Mouse (Mus musculus) limb, embryonic 13.5 days (tissue): ENCODE results near the gene Usp46. TPM values are rescaled to one million over a fixed set of nuclear protein-coding genes. Genes with fewer than 3 reads are reported as not detected.
"Not testable (repeated sequence)": the region's sequence is repeated elsewhere in the genome, so short reads cannot be mapped to it uniquely, and the experiment has no call there.

ENCODE experiments used
- ATAC-seq: fragments of 200-750 bp; cut with Nextera tagmentation; 2 replicates; pipeline ENCODE4 v1.8.0; 2017; ENCODE audit warnings: low read depth, moderate number of reproducible peaks, moderate TSS enrichment; ENCODE audit not compliant: low FRiP score
- H3K27ac ChIP-seq: fragments of 300-500 bp; sonication (generic); 2 replicates; pipeline ENCODE4 v1.5.1; 2015; ENCODE audit warnings: inconsistent platforms, mild to moderate bottlenecking, moderate library complexity
- H3K27me3 ChIP-seq: fragments of 300-500 bp; sonication (generic); 2 replicates; pipeline ENCODE4 v1.6.1; 2015; ENCODE audit warnings: mild to moderate bottlenecking, inconsistent platforms
- H3K36me3 ChIP-seq: fragments of 300-500 bp; sonication (generic); 2 replicates; pipeline ENCODE4 v1.6.1; 2015; ENCODE audit warnings: inconsistent platforms, mild to moderate bottlenecking, moderate library complexity
- H3K4me1 ChIP-seq: fragments of 300-500 bp; sonication (generic); 2 replicates; pipeline ENCODE4 v1.6.1; 2015; ENCODE audit warnings: inconsistent platforms
- H3K4me2 ChIP-seq: fragments of 300-500 bp; sonication (generic); replicated peaks from 2 replicates; pipeline ENCODE4 v1.6.1; 2015; ENCODE audit warnings: inconsistent platforms, mild to moderate bottlenecking, moderate library complexity
- H3K4me3 ChIP-seq: fragments of 300-500 bp; sonication (generic); 2 replicates; pipeline ENCODE4 v1.5.1; 2015; ENCODE audit warnings: moderate library complexity, mild to moderate bottlenecking, inconsistent platforms
- H3K9ac ChIP-seq: fragments of 300-500 bp; sonication (generic); 2 replicates; pipeline ENCODE4 v1.6.1; 2015; ENCODE audit warnings: mild to moderate bottlenecking, inconsistent platforms
- H3K9me3 ChIP-seq: fragments of 300-500 bp; sonication (generic); 2 replicates; pipeline ENCODE4 v1.6.1; 2016; ENCODE audit warnings: inconsistent platforms
- WGBS: fragments of 180-500 bp; shearing (Covaris S2); methylation state at CpG from one replicate; pipeline ENCODE4 v1.1.7; 2015; 5-methylcytosine and 5-hydroxymethylcytosine counted together
- polyA plus RNA-seq: library from polyadenylated mRNA; unstranded; fragments of >200 nt; fragmentation: Nextera tagmentation; extraction: Ambion mirVana; gene quantifications from 2 replicates; pipeline ENCODE4 v1.2.1, GENCODE M21; 2015

Usp46 gene
- polyA plus RNA-seq, 1 experiment from 2014 or later: 37.5 TPM

DNA sequence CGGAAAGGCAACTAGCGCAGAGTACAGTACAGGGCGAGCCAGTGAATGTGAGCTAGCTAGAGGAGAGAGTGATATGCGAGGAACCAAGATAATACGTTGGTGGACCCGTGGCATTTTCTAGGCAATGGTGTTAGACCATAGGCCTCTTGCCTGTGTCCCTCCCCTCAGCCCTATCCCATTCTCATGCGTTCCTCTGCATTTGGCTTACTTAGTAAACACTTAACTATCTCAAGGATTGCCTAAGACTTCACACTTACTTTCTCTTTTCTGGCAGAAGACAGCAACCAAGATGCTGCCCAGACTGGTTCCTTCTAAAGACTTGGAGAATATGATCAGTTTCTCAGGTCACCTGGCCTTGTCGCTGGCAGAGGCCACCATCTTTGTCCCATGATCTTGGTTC lies 98.9 kb downstream of the Usp46 start:
- H3K4me3 ChIP-seq: no peak overlapping the region
- no peak for ATAC-seq
- WGBS: 89% methylated on average over 8 of the region's 8 CpGs
- H3K36me3 ChIP-seq: no peaks in the 10 kb centered on the region
- no peak overlapping the region for H3K9ac ChIP-seq
- H3K9me3 ChIP-seq: no peaks in the 10 kb centered on the region
- no peaks in the 10 kb centered on the region for H3K27me3 ChIP-seq
- H3K27ac ChIP-seq: no peak overlapping the region
- H3K4me2 ChIP-seq: no peak overlapping the region
- peaks cover 17% of the 10 kb centered on the region for H3K4me1 ChIP-seq

DNA sequence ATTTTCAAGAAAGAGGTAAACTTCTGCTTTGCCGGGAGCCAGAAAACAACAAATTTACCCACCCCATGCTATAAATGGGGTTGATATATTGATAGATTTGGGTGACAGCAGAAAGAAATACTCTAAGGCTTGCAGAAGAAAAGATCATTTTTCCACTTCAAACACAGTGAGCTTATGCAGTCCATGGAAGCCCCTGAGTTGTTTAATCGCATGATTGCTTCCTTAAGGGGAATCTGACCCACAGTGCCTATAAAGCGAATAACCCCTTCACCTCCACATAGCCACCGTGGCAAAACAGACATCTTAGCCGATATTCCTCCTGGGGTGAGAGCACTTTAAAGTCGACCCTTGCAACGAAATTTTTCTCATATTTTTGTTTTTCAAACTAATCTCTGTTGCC lies 108.5 kb downstream of the Usp46 start:
- Histone ChIP-seq H3K27ac (no peak overlapping the region), H3K4me3 (no peak overlapping the region), H3K4me1 (peaks cover 11% of the 10 kb centered on the region), H3K36me3 (no peaks in the 10 kb centered on the region), H3K27me3 (no peaks in the 10 kb centered on the region), H3K9ac (no peak overlapping the region), H3K9me3 (no peaks in the 10 kb centered on the region), H3K4me2 (no peak overlapping the region)
- WGBS: 50% methylated on average over 7 of the region's 7 CpGs
- no peak for ATAC-seq

GRCm38 (mm10) chr5:73958614-73959013 lies 109.6 kb downstream of the Usp46 start:
- 95% methylated on average over 5 of the region's 5 CpGs for WGBS

GRCm38 (mm10) chr5:73958096-73958495 lies 110.1 kb downstream of the Usp46 start:
- H3K9me3 ChIP-seq: no peaks in the 10 kb centered on the region
- no peak overlapping the region for H3K4me2 ChIP-seq
- no peaks in the 10 kb centered on the region for H3K27me3 ChIP-seq
- no peaks in the 10 kb centered on the region for H3K36me3 ChIP-seq
- H3K4me3 ChIP-seq: no peak overlapping the region
- H3K4me1 ChIP-seq: peaks cover 11% of the 10 kb centered on the region
- H3K9ac ChIP-seq: no peak overlapping the region
- no peak overlapping the region for H3K27ac ChIP-seq
- ATAC-seq: no peak
- WGBS: 87% methylated on average over 5 of the region's 5 CpGs

More at GRCm38 (mm10) chr5:73958614-73959013, 109.6 kb downstream of the Usp46 start:
- not testable (repeated sequence) for H3K27ac ChIP-seq, H3K4me2 ChIP-seq, H3K36me3 ChIP-seq, H3K4me3 ChIP-seq, H3K9me3 ChIP-seq, ATAC-seq, H3K9ac ChIP-seq, H3K27me3 ChIP-seq
- H3K4me1 ChIP-seq: peaks cover 11% of the 10 kb centered on the region

GRCm38 (mm10) chr5:73955691-73956090 lies 112.5 kb downstream of the Usp46 start:
- H3K4me3 ChIP-seq: no peak overlapping the region
- H3K27me3 ChIP-seq: no peaks in the 10 kb centered on the region
- no peak overlapping the region for H3K27ac ChIP-seq
- 84% methylated on average over 3 of the region's 3 CpGs for WGBS
- H3K4me2 ChIP-seq: no peak overlapping the region
- no peak for ATAC-seq
- H3K36me3 ChIP-seq: no peaks in the 10 kb centered on the region
- peaks cover 23% of the 10 kb centered on the region for H3K4me1 ChIP-seq
- H3K9ac ChIP-seq: no peak overlapping the region
- no peaks in the 10 kb centered on the region for H3K9me3 ChIP-seq

DNA sequence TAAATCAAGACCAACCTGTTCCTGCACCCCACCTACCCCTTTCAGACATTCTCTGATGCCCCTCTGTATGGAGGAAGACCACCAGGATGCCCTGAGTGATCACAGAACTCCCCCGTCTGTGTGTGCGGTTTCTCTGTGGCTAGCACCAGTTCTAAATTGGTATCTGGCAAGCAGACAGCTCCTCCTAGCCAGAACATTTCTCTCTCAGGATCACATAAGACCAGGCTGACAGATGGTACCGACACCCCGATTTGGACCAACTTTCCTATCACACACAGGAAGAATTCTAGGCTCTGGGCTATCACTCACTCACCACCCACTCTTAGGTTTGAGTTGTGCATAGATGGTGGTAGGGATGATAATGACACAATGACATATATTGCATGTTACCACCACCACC lies 113.2 kb downstream of the Usp46 start:
- ATAC-seq: no peak
- Histone ChIP-seq H3K4me2 (no peak overlapping the region), H3K9me3 (no peaks in the 10 kb centered on the region), H3K27me3 (no peaks in the 10 kb centered on the region), H3K9ac (no peak overlapping the region), H3K36me3 (no peaks in the 10 kb centered on the region), H3K27ac (no peak overlapping the region), H3K4me3 (no peak overlapping the region), H3K4me1 (peaks cover 19% of the 10 kb centered on the region)
- WGBS: 92% methylated on average over 4 of the region's 4 CpGs

DNA sequence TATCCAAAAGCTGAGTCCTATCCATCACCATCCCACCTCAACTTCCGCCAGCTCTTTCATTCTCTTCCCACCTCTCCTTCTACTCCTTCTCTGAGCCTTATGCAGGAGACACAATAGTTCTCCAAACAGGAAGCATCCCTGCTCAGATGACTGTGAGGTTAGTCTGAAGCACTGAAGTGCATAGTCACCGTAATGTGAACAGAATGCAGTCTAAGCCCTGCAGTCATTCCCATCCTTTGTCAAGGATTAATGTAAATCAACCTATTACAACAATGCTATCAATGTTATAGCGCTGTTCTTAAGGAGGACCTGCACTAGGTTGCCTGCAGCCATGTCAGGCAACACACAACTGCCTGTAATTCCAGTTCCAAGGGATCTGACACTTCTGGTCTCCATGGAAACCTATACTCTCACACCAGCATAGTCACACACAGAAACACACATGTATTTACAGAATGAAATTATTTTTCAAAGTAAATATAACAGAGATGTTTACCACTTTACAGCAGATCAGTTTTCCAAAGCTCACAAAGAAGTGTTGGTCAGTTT lies 115.1 kb downstream of the Usp46 start:
- Histone ChIP-seq H3K4me2 (no peak overlapping the region), H3K4me3 (no peak overlapping the region)
- ATAC-seq: no peak

GRCm38 (mm10) chr5:73951649-73952000 lies 116.6 kb downstream of the Usp46 start:
- Histone ChIP-seq H3K27me3 (no peaks in the 10 kb centered on the region), H3K9ac (no peak overlapping the region), H3K36me3 (no peaks in the 10 kb centered on the region), H3K9me3 (no peaks in the 10 kb centered on the region), H3K4me1 (peaks cover 13% of the 10 kb centered on the region), H3K4me3 (no peak overlapping the region), H3K4me2 (no peak overlapping the region), H3K27ac (no peak overlapping the region; the same call in 1 of the 2 replicates)
- WGBS: 84% methylated on average over 1 of the region's 1 CpGs
- no peak for ATAC-seq

More for the DNA sequence above, 115.1 kb downstream of the Usp46 start:
- Histone ChIP-seq H3K27me3 (no peaks in the 10 kb centered on the region), H3K9me3 (no peaks in the 10 kb centered on the region), H3K9ac (no peak overlapping the region), H3K4me1 (peaks cover 13% of the 10 kb centered on the region), H3K36me3 (no peaks in the 10 kb centered on the region), H3K27ac (no peak overlapping the region)
- WGBS: 87% methylated on average over 3 of the region's 3 CpGs

GRCm38 (mm10) chr5:73950809-73951648 lies 117.2 kb downstream of the Usp46 start:
- Histone ChIP-seq H3K4me2 (no peak overlapping the region), H3K4me3 (no peak overlapping the region), H3K4me1 (peaks cover 13% of the 10 kb centered on the region), H3K9me3 (no peaks in the 10 kb centered on the region), H3K27me3 (no peaks in the 10 kb centered on the region), H3K27ac (peak overlapping the region; percentile 52; the same call in 1 of the 2 replicates), H3K9ac (no peak overlapping the region), H3K36me3 (no peaks in the 10 kb centered on the region)
- WGBS: 43% methylated on average over 16 of the region's 16 CpGs
- no peak for ATAC-seq

Other genes with a start within 250 kb of the Usp46 start
- 147 and 149 TPM in 2 replicates for gene Rasl11b, start 126.9 kb upstream of the Usp46 start, polyA plus RNA-seq